Mouse (Mus musculus) megakaryocyte progenitor cell, adult 5-6 weeks (primary cell): ENCODE measurements around the gene Gatb. TPM values are rescaled to one million over a fixed set of nuclear protein-coding genes. Genes with fewer than 3 reads are reported as not detected.

Experiments
- ATAC-seq: replicated peaks from 2 replicates; pipeline ENCODE4 v1.8.0; 2016; ENCODE audit warnings: mild to moderate bottlenecking, moderate TSS enrichment, inconsistent platforms; ENCODE audit not compliant: poor library complexity
- total RNA-seq, 2 experiments: library from RNA; stranded (forward) in 1 of 2; stranded (reverse) in 1 of 2; fragments of 157-497, 149-512 nt in 1 of 2; fragments of 200-1000 nt in 1 of 2; gene quantifications; 2 replicates each; pipeline versions ENCODE4 v1.2.3 to v1.2.4; 2015 to 2017

Gene Gatb
- total RNA-seq, 2 experiments from 2014 or later: 9.3 to 12.2 TPM

DNA sequence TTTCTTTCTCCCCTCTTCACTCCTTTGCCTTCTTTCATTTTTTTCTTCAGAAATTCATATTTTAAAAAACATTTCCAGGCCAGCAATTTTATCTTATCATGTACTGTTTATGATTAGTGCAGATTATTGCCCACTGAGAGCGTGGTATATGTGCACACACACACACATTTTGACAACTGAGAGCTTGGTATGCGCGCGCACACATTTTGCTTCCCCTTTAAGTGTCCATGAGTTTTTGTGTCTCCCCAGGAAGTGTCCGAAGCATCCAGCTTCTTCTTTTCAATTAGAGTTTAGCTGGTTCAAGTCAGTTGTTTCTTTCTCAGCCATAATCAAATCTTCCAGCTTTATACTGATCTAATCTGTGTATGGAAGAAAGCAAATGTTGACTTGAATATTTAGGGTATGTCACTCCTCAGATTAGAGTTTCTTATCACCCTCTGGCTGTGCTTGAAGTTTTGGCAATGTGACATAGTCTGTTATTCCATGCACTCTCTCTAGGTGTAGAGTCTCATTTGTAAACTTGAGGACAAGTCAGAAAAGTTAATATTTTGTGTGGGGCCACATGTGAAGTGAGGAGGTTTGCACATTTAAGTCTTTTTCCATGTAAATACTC lies 18.8 kb downstream of the Gatb start:
- no peak for ATAC-seq

DNA sequence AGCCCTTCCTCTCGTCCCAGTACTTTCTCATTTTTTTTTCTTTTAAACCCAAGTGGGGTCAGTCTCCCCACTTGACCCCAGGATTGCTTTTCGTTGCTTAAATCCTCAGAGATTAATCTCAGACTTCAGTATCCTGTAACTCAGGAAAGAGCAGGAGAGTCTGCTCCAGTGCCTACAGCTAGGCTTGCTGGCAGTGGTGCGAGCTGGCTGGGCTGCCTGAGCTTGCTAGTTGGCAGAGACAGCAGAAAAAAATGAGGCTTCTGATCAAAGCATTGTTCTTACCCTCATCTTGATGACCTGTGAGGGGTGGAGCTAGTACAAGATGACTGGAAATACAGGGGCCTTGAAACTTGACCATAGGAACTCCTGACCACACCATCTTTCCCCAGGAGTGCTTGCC lies 20.5 kb downstream of the Gatb start:
- no peak for ATAC-seq

DNA sequence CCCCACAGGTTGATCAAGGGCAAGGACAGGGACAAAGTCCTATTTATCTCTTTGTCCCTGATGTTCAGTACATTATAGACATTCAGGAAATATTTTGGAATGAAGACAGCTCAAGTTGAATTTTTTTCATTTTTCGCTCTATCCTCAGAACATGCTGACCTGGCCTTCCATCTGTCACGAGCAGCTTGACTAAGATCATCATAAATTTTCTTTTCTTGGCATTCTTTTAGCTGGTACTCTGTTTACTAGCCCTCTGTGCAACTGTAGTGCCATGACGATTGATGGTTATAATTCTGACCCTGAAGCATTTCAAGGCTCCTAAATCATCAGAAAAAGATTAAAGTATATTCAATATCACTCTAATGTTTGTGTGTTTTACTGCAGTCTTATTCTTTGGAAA lies 25.6 kb downstream of the Gatb start:
- ATAC-seq: no peak

DNA sequence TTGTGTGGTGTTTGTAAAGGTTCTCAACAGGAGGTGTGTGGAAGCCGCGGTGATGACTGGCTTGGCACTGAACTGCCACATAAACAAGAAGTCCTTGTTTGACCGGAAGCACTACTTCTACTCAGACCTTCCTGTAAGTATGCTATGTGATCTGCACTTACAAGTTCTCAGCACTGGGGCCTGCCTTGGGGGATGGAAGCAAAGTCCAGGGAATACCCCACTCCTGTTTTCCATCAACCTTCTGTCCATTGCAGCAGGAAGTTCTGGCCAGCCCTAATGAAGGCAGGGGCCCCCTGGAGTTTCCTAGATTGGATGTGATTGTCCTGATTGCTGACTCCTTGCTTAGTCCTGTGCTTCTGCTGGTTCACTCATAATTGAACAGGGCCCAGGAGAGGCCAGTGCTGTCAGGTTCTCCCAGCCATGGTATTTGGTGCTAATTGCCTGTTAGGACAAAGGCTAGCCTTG lies 28.0 kb downstream of the Gatb start:
- ATAC-seq: no peak

GRCm38 (mm10) chr3:85603811-85604210 lies 29.9 kb downstream of the Gatb start:
- no peak for ATAC-seq

DNA sequence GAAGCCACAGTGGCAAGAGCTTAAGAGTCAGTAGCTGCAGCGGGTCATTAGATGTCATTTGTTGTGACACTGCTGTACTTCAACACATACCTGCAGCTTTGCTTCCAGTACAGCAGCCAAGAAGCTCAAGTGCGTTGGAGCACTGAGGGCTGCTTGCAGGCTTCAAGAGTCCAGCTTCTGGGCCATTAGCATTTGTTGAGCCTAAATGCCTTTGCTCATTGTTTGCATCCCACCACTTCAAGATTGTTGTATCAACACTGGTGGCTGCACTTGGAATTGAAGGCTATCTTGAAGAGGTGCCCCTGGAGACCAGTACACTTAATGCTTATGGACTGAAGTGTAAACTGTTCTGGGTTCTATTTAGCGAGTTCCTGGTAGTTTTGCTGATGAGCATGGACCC lies 33.0 kb downstream of the Gatb start:
- ATAC-seq: no peak

DNA sequence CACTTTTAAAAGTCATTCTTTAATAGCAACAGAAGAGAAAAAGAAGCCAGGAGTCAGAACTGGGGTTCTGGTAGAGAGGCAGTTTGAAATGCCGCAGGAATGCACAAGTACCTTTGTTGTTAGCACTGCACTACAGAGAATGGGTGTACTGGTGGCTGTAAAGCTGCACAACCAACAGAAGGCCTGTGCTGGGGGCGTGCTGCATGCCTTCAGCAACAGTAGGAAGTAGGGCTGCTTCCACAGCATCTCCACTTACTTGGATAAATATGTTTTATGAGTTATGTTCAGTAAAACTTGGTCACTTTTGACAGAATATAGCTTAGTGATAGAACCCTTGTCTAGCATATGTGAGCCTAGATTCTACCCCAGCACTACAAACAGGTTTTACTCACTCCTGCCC lies 33.8 kb downstream of the Gatb start:
- ATAC-seq: no peak

DNA sequence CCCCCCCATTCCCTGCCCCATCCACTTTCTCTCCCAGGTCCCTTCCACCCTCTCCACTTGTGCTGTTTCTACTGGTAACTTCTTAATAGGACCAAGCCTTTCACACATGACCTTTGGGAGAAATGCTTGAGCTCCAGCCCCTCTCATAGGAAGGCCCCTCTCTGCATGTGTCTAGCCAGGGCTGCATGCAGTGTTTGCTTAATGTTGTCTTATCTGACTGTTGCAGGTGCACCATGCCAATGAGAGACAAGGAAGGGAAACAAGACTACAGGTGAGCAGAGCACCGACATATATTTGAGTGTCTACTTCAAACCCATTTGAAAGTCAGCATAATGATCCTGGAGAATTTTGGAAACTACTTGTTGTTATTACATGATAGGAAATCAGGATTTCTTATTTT lies 42.5 kb downstream of the Gatb start:
- ATAC-seq: no peak

GRCm38 (mm10) chr3:85618885-85619284 lies 45.0 kb downstream of the Gatb start:
- ATAC-seq: no peak

DNA sequence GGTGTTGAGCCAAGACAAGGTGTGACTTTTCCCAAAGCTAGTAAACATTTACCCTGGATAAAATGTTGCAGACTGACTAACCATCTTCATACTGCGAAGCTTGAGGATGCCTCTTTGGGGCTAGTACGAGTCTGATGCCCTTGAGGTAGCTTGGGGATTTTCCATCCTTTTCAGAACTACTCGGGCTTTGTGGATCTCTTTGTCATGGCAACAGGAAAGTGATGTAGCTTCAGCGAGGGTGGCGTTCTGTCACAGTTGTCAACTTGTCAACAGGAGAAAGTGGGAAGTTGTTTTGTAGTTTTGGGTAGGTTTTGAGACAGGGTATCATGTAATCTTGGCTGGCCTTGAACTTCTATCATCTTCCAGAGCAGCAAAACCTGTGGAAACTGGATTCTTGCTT lies 45.4 kb downstream of the Gatb start:
- no peak for ATAC-seq

GRCm38 (mm10) chr3:85619751-85620150 lies 45.8 kb downstream of the Gatb start:
- no peak for ATAC-seq

GRCm38 (mm10) chr3:85629895-85630510 lies 56.1 kb downstream of the Gatb start:
- ATAC-seq: no peak

DNA sequence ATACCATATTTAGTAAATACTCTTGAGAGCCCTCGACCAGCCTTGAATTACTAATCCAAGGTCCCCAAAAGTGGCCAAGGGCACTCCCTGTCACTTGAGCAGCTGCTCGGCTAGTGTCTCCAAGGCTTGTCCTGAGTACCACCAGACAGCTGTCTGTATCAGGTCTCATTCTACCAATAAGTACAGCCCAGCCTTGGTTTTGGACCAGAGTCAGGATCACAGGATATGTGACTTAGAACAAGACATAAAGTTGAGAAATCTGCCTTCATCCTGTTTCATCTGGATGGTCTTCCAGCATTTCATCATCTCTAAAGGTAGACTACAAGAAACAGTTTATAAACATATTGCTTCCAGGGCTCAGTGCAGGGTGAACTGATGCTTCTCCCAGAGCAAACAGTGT lies 59.8 kb downstream of the Gatb start:
- no peak for ATAC-seq

DNA sequence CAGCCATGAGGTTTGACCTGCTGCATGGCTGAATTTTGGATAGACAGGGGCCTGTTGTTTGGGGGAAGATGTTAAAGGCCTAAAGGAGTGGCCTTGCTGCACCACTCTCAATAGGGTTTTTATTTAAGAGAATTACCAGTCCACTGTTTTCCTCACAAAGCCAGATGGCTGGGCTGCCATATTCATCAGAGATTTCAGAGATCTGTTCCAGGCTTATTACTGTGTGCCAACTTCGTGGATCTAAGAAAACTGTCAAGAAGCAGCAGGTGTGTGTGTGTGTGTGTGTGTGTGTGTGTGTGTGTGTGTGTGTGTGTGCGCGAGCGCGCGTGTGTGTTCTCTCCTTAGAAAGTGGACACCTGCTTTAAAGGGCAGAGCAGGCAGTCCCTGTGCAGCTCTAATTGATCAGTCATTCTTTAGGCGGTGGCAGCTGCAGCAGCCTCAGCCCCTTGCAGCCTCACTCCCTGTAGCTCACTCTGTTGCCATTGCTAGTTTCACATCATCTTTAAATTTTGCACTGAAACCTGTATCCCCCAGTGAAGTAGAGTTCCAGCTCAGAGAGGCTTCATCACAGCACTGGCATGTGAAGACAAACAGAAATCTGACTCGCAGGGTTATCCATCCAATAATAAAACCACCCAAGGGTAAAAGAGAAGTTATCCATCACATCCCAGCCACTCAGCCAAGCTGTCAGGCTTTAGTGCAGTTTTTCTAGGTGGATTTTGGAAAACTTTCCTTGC lies 60.6 kb downstream of the Gatb start:
- ATAC-seq: no peak

- no peak for ATAC-seq
These were observed 61.2 kb downstream of the Gatb start for GRCm38 (mm10) chr3:85635126-85635419.

- no peak for ATAC-seq
These were observed 61.7 kb downstream of the Gatb start for GRCm38 (mm10) chr3:85635591-85635990.

GRCm38 (mm10) chr3:85636716-85637447 lies 63.0 kb downstream of the Gatb start:
- ATAC-seq: no peak

- no peak for ATAC-seq
These were observed 67.8 kb downstream of the Gatb start for GRCm38 (mm10) chr3:85641751-85642150.

GRCm38 (mm10) chr3:85644814-85645213 lies 70.9 kb downstream of the Gatb start:
- no peak for ATAC-seq

GRCm38 (mm10) chr3:85645517-85646004 lies 71.6 kb downstream of the Gatb start:
- no peak for ATAC-seq

DNA sequence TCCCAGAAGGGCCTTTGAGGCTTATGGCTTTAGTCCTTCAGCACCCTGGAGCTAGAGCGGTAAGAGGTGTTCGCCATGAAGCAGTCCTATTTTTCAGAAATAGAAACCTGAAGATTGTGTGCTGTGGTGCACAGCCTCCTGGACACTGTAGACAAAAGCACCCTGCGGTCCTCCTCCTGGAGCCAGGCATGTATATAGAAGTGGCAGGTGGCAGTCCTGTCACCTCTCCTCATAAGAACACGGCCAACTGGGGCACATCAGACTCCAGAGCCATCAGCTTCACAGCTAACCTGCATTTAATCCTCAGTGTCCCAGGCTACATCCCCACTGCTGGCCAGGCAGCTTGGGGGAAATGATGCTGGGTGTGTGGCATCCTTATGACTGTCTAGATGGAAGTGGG lies 75.3 kb downstream of the Gatb start:
- no peak for ATAC-seq
